Mouse (Mus musculus) heart, adult 8-10 months (tissue): Measurements from ENCODE around the gene S100pbp. TPM values are rescaled to one million over a fixed set of nuclear protein-coding genes. Genes with fewer than 3 reads are reported as not detected.
A peak's percentile ranks its signal among the peaks of the same experiment; 100 is the strongest.

Experiments used
- DNase-seq: peaks from one replicate; pipeline ENCODE4 v3.0.0; 2022; ENCODE audit warnings: low spot score
- total RNA-seq, 4 experiments: library from RNA; stranded (reverse); gene quantifications; 2 replicates each; pipeline ENCODE4 v1.2.4; 2022

The S100pbp gene
- total RNA-seq, 4 experiments from 2014 or later = 8.2 to 15.2 (median 12.1) TPM

GRCm38 (mm10) chr4:129151276-129151811 is 38.2 kb downstream of the S100pbp start:
- DNase-seq = no peak

DNA sequence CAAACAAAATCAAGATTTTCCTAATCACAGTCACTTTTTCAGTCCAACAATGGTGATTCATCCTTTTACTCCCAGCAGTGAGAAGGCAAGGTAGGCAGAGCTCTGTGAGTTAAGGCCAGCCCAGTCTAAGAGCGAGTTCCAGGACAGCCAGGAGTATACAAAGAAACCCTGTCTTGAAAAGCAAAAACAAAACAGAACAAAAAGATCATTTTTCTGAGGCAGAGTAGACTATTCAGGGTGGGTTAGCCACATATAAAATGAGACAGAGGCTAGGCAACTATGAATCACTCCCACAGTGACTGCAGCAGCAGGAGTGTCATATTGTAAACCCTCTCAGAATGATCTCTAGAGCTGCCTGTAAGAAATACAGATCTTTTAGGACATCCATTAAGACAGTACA is 40.2 kb downstream of the S100pbp start:
- DNase-seq = no peak

DNA sequence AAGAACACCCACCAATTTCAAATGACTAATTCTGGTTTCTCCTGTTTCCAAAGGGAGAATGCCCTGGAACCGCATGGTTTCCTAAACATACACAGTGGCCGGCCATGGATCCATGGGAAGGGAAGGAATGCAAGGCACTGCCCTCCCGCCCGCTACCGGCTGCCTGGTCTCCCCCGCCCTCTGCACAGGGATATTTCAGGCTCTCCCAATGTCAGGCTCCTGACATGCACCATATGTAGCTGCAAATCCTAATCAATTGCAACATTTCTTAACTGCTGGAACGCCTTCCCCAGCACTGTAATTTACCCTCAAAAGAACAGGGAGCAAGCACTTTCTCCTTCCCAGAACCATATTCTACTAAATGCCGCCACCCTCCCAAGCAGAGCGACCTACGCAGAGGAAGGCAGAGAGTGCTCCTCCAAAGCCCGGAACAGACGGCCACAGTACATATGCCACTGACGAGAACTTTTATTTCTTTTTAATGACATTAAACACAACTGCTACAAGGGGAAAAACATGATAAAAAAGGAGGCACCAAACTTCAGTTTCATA is 41.9 kb downstream of the S100pbp start:
- DNase-seq = no peak

DNA sequence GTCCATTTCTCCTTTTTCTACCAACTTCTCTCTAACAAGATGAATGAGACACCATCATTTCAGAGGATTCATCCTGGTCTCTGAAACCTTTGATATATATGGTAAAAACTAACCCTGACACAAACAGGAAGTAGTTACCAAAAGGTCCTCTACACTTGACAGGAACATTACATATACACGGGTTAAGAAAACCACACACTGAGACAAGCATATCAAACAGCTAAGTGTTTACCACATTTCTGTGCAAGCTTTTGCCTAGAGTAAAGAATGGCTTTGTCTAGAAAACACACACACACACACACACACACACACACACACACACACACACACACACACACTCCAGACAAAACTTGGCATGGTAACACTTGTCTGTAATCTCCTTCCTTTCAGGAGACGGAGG is 43.1 kb downstream of the S100pbp start:
- DNase-seq = no peak

- DNase-seq = no peak
Measured at GRCm38 (mm10) chr4:129145943-129146342, 43.6 kb downstream of the S100pbp start.

DNA sequence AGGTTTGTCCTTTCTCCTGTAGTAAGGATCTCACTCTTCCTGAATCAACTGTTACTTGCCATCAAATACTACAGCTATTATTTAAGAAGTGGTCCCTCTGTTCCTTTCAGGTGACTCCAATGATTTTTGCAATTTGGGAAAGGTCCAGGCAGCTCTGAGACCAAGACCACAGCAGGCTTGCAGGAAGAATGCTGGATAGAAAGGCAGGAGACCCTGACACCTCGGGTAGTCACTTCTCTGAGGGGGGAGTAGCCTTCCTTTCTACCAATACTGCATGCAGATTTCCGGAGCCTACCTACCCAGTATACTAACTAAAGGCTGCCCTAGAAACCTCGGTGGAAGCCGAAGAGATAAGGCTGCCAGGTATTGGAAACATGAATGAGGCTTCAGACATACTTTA is 44.1 kb downstream of the S100pbp start:
- DNase-seq = no peak

DNA sequence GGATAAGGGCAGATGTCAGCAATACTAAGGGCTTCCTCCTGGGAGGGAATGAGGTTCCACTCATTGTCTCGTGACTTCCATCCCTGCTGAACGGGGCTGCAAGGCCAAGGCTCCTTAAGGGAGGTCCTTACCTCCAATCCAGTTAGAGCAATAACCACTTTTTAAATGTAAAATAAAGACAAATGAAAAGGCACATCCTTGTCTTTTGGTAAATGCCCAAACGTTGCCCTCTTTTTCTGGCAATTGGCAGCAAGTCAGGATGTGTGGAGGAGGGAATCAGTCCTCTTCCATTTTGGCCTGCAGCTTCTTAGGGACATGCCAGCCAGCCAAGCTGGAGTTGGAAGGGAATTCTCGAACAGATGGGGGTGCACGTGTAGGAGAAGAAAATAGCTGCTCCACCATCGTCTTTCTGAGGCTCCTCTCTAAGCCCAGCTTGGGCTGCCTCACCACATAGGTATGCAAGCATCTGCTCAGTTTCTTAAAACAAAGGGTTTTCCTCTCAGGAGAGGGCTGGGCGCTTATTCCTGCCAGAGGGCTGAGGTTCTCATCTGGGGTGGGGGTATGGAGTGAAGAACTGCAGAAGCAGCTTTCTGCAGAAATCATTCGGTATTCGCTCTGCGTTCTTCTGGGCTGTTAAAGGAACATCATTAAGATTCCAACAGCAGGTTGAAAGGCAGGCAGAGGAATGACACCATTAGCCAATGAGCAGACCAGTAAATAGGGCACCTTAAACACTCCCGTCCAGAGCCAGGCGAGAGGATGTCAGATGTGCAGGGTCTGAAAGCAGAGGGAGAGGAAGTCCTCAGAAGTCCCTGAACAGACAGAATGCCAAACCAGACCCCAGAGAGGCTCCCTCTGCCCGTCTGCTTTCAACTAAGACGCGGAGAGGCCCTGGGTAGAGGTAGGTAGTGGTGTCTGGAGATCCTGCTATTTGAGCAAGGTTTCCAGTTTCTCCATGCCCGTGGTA is 44.8 kb downstream of the S100pbp start:
- no peak for DNase-seq

DNA sequence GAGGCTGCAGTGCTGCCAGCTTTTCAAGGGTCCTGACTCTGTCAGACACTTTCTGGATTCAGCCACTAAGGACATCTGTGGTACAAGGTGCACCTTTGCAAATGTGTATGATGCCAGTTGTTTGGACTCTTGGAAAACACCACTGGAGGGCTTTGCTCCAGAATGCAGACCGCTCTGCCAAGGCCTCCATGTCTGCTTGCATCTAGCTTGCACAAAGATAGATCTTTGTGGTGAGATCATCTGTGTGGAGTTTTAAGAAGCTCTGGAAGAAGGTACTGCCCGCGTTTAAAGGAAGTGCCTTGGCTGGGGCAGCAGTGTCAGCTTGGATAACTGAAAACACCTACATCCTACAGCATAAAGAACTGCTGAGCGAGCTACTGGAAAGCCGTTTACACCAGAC is 46.0 kb downstream of the S100pbp start:
- no peak for DNase-seq

GRCm38 (mm10) chr4:129142439-129143045 is 47.0 kb downstream of the S100pbp start:
- no peak for DNase-seq

DNA sequence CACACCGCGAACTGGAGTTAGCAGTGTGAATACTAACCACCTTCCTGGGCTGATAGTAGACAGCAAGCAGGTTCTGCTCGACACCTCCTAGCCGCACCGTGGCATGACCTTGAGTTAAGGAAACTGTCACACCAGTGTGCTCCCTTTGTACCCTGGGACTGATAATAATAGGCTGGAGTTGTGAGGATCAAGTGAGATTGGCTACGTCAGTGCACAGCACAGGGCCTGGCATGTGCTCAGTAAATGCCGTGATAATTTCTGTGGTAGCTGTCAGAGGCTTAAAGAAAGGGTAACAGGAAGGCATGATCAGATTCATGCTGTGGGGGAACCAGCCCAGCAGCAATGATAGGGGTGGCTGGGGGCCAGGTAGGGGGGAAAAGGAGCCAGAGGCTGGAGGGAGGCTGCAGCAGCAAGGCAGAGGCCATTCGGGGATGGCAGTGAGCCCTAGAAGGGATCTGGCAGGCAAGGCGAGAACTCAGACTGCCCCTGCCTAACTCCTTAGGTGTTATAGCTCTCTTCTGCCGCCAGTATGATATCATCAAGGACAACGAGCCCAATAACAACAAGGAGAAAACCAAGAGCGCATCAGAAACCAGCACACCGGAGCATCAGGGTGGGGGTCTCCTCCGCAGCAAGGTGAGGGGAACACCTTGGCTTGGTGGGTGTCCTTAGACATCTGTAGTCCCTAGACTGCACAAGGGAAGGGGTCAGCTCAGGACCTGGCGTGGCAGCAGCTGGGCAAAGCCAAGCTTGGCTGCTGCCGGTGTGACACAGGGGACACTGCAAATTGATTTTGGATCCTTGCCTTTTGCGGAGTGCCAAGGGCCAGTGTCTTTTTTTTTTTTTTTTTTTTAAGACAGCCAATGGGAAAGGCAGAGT is 47.7 kb downstream of the S100pbp start:
- DNase-seq = peak; percentile 53

DNA sequence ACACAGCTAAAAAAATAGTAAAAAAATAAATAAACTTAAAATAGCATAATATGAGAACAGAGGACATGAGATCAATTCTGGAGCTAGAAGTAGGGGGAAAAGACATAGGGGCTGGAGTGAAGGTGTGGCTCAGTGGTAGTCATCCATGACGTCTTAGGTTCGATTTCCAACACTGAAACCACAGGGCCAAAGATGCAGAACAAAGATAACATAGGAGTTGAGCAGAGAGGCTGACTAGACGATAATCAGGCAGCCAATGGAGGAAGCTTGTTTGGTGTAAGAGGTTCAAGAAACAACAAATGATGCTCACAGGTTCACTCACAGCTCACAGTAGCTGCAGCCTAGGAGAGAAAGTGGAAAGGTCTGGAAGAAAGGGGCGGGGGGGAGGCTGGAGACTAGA is 48.7 kb downstream of the S100pbp start:
- no peak for DNase-seq

DNA sequence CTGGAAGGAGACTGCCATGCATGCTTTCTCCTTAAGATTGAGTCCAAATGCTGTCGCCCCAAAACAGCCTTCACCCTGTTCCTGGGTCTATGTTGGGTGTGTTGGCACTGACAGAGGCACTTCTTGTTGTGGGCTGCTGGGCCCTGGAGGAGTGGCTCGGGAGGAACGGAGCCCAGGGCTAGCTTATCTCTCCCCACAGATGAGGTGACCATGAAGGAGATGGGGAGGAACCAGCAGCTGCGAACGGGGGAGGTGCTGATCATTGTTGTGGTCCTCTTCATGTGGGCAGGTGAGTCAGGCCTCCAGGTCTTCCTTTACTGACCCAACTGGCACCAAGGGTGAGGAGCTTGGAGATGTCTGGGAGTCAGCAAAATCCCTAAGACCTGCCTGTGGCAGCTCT is 49.9 kb downstream of the S100pbp start:
- DNase-seq = no peak

DNA sequence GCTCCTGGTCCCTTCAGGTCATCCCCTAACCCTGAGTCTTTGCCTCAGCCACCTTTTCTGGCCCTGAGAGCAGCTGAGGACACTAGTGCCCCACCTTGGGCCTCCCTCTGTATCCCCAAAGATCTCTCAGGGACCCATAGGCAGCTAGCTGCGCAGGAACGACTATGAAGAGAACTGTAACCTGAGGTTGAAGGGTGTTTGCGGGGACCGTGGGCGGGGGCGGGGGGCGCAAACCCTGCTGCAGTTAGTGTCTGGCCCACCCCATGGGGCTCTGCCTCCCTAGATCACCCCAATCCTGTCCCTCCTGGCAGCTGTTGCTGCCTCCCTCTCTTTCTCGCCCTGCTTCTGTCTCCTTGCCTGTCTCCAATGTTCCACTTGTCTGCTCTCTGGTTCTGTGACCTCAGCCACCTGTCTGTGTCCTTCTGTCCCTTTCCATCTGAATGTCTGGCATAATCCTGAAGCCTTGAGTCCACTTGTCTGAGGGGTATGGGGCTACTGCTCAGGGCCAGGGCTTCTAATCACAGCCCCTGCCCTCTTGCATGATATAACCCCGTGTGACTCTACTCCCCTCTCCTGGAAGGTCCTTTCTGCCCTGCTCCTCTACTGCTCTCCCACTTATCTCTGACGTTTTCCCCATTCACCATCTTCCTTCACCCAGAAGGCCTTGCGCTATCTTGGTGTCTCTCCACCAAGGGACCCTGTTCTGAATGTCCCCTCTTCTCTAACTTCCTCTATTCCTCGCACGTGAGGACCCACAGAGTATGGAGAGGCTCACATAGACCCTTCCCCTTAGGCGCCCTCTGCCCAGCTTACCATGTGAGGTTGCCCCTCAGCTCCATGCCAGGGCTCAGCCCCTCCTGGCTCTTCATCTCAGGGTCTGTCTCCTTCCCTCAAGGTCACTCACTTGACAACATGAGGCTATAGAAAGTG is 51.9 kb downstream of the S100pbp start:
- no peak for DNase-seq

DNA sequence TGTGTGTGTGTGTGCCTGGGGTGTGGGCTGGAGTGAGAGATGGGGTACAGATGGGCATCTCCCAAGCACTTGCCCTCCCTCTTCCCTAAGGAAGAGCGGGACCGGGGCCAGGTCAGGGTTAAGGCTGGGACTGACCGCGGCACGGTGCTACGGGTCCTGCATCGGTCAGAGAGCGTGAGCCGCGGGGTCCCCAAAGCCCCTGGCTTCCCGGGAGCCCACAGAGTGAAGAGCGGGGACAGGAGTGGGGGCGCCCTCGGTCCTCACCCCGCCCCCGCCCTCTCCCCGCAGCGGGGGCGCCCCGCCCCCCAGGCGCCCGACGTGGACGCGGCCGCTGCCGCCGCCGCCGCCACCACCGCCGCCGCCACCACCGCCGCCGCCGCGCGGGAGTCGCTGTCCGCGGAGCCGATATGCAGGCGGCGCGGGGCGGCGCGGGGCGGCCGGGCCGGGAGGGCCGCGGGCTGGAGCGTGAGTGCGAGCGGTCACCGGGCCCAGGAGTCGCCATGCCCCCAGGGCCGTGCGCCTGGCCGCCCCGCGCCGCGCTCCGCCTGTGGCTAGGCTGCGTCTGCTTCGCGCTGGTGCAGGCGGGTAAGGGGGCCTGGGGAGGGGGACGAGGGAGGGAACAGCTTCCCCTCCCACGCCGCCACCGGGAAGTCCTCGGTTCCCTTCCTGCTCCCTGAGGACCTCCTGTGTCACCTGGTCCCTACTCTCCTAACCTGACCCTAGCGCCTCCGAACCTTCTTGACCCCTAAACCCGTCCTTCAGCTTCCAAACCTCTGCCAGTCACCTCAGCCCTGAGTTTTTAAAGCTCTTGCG is 52.7 kb downstream of the S100pbp start, which contains the start of gene Fndc5:
TSS of gene Fndc5 (plus strand) at position 421 of the 813 bp plus-strand sequence.
- DNase-seq = no peak

DNA sequence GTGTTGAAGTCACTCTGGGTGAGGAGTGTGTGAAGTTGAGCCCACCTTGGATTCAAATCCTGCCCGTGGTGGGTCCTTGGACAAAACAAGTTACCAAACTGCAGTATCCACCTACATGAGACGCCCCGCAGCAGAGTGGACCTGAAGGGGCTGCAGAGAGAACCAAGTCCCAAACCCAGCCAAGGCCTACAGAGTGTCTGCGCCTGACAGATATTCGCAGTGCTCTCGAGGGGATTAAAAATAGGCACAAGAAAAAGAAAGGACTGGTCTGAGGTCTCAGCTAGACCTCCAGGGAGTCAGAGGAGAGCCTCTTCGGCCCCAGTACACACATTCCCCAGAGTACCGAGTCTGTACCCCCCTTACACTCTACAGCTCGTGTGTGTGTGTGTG is 53.3 kb downstream of the S100pbp start:
- no peak for DNase-seq

DNA sequence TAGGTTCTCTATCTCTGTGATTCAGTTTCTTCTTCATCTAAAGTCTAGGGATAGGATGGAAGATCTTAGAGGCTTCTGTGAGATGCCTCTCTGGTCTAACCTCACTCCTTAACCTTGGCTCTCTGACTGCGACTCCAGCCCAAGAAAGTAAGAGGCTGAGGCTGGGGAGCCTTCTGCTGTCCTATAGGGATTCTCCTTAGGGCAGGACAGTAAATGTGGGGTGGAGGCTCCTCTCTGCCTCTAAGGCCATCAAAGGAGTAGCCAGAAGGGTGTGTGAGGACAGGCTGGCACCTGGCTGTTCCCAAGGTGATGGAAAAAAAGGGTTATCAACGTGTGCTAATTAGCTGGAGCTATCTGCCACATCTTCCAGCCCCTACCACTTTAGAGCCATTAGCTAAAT is 53.9 kb downstream of the S100pbp start:
- no peak for DNase-seq

DNA sequence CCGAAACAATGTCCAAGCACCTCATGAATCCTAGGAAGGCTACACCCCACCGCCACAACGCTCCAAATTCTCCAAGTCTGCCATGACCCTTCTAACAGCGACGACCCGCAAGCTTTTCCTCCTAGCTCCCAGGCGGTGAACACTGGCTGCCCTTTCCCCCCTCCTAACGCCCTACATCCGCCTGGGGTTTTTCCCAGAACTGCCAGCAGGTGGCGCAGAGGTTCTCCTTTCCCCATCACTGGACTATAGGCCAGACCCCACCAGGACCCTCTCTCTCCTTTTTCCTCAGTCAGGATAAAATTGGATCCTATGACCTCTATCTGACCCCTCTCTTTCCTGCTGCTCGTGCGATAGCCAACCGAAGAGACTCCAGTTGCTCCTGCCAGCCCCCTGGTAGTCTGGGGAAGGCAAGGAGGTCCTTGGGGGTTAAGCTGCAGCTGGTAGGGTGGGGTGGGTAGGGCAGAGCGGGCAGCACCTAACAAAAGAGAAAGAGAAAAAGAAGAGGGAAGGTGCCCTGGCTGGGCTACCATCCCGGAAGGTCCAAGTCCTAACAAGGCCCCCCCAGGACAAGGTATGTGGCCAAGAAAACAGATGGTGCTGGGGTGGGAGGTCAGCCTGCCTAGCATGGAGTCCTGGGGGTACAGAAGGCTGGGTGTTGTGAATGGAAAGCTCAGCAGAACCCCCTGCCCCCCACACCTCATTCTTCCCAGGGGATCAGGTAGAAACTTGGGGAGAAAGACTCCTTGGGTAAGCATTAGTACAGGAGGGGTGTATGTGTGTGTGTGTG is 54.5 kb downstream of the S100pbp start:
- peak; percentile 66 for DNase-seq

DNA sequence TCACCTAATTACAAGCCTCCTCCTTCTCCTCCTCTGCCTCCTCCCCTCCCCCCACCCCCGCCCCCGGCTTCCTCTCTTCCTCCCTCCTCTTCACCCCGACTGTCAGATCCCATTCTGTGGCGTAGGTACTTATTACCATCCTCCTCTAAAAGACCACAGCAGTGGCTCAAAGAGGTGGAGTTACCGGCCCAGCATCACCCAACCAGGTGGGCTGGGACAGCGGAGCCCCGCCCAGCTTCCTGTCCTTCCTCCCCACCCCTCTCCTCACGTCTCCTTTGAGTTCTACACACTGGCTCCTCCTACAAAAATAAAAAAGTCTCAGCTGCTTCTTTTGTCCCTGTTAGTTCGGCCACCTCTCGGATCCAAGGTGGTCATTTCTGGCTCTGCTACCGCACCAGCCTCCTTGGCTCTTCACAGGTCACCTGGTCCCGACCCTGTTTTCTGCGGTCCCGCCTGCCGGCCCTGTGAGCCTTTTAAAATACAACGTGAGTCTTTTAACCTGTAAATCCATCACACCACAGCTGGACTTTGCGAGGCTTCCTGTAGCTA is 58.7 kb downstream of the S100pbp start:
- no peak for DNase-seq
